Mouse (Mus musculus) mouse trophoblast stem cell (cell line): ENCODE data around the gene Ncf2.
"Not testable (repeated sequence)": the region's sequence is repeated elsewhere in the genome, so short reads cannot be mapped to it uniquely, and the experiment has no call there.

ENCODE experiments used
- in situ Hi-C, 2 experiments: fragments of 300-500 bp; cut with MseI, MboI; formaldehyde crosslinking; loops; 2 replicates in 1 of 2; 3 replicates in 1 of 2; pipeline ENCODE4 v1.15.1; 2025

Gene Ncf2

DNA sequence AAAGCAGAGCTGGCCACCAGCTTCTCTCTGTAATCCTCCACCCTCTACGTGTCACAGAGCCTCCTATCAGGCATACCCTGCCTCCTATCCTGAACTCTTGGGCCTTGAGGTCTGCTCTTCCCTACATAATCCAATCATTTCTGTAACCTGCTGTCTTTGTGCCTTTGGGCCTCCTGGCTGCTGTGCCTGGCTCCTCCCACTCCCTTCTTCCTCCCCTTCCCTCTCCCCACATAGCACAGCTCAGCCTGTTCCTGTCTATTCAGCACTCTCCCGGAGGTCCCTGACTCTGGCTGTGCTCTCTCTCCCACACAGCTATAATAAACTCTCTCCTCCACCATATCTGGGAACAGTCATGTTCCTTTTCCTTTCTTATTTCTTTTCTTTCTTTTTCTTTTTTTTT lies at the start of gene Ncf2:
Gene Ncf2, plus strand, starts transcription at position 298 of the 400 bp plus-strand sequence.
- in situ Hi-C loops, result loop anchor here in 1 of 2 experiments (10.0 kb wide), 1 partner anchor 295 kb away; no protein-coding TSS in a partner anchor

DNA sequence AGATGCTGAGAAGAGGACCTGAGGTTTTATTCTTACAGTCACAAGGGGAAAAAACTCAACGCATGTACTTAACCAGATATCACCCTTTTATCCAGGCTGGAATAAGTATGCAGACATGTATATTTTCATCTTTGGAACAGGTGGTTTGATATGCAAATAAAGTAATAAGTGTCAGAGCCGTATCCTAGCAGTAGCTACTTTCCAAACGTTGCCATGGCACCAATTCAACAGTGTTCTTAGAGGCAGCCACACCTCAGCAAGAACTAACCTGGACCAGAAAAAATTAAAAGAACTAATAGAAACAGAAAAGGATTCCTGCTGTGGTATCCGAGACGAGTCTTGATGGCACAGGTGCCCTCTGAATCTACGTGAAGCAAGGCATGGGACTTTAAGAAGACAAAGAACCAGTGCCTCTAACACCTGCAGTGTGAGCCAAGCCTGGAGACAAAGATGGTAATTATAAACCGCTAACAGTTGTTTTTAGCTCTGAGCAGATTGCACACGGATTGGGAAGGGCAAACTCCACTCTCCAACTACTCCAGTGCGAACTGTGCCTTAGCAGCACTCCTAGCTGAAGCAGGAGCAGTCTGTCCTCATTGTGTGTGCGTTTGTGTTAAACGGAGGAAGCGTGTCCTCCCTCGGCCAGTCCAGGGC lies 49.6 kb upstream of the Ncf2 start, which contains the start of gene Apobec4:
Gene Apobec4, plus strand, starts transcription at position 240 of the 654 bp plus-strand sequence.
- in situ Hi-C loops, result no loop called here

DNA sequence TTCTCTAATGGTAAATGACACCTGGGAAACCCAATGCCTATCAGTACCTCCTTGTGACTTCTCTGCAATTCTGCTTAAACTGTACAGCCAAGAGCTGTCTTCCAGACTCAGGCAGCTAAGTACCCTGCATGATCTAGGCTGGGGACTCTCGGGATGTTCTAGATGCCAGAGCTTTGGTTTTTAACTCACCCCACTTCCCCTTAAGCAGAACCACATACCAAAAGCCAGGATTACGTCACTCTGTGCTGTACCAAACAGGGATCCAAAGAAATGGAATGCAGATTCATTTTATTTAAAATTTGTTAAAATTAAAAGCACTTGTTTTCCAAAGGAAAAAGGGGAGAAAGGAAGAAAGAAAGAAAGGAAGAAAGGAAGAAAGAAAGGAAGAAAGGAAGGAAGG lies 38.2 kb upstream of the Ncf2 start:
- in situ Hi-C loops, result no loop called here

DNA sequence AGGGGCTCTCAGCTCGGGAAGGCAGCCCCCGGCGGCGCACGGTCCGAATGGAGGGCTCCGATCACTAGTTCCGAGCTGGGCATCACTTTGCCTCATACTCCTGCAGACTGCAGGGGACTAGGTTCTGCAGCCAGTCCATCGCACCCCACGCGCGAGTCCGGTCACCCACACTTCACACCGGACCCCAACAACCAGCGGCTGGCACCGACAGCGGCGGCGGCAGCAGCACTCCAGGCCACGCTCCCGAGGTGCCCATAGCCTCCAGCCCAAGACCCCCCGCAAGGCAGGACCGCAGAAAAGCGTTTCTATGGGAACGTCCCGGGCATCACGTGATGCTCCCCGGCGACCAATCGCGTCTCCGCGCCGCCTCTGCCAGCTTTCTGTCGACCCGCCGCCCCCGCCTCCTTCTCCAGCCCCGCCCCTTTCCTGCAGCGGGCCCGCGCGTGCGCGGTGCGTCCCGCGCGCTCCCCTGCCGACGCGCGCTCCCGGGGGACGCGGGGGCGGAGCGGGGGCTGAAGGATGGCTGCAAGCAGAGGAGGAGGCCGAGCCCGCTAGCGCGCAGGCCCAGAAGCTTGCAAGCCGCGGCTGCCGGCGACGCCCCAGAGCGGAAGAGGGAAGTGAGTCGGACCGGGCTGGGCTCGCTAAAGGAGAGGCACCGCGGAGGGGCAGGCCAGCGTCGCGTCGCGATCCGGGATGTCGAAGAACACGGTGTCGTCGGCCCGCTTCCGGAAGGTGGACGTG lies 33.8 kb upstream of the Ncf2 start, which contains the start of the genes Rgl1 and Arpc5:
Gene Rgl1, minus strand, starts transcription at position 320 of the 741 bp plus-strand sequence.
Gene Arpc5, plus strand, starts transcription at position 511 of the 741 bp plus-strand sequence.
- in situ Hi-C loops, result no loop called here

DNA sequence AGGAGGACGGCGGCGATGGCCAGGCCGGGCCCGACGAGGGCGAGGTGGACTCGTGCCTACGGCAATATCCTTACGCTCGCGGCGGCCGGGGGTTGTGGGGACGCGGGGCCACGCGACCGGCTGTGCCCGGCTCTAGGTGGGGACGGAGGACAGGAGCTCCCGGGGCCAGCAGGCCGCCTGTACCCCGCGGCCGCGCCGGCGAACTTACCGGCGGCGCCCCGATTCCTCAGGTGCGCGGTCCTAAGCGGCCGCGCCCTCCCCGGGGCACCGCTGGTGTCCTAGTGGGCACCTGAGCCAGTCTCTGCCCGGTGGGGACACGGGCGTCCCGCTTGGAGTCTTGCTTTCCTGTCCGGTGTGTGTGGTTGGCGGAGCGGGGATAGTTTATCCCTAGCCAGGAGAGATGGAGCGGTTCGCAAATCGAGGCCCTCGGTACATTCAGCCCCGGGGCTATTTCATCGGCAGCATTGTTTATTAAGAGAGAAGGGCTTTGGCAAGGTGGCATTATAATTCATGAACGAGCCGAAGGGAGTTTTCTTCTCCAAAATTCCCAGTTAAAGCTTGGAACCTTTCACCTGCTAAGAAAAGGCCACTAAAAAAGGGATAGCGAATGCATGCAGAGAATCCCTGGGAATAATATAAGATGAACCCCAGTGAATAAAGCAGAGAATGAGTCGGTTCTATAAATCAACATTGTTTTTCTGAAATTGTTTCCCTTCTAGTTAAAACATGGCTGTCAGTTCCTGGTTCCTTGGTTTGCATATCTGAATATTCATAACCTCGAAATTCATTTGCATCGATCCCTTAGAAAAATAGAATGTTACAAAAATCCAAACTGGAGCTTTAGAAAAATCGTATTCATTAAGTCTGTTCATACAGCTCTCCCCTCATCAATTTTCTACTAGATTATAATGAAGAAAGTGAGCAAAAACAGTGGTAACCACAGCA lies 32.9 kb upstream of the Ncf2 start:
- in situ Hi-C loops, result no loop called here

DNA sequence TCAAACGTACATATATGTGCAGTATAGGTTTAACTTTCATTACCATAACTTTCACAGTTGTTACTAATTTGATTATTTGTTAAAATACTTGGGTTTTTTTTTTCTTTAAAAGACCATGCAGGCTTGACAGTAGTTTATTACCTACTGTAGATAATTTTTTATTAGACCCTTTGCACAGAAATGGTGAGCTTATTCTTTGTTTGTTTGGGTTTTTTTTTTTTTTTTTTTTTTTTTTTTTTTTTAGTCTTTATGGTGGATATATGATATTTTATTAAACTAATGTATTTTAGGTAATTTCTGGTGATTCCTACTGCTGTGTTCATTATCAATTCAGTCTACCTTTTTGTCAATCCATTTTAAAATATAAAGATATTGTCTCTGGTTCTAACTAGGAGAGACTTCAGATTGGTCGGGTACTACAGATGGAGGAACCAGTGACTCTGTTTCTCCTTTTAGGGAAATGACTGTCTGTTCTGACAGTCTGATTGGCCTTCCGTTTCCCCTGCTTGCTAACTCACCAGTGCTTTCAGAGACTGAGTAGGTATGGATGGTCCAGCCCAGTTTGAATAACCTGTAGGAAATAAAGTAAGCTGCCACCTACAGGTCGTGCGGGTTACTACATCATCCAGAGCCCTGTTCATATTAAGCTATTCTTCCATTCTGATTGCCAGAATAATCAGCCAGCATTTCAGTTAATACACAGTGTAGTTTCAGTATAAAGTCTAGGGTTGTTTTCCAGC lies 32.1 kb upstream of the Ncf2 start:
- in situ Hi-C loops, result no loop called here

DNA sequence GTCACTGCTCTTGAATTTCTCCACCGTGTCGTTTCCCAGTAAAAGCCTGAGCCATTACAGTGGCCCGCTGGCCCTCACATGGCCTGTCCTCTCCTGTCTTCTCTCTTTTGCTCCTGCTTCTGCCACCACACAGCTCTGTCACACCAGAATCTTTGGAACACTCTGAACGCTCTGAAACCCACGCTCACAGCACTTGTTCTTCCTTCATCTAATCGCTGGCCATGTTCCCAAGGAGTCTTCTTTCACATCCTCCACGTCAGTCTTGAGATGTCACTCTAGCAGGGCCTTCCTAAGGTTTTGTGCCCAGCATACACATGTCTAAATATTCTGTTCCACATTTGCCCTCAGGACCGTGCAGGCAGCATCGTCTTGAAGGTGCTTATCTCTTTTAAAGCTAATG lies 29.0 kb upstream of the Ncf2 start:
- in situ Hi-C loops, result no loop called here

DNA sequence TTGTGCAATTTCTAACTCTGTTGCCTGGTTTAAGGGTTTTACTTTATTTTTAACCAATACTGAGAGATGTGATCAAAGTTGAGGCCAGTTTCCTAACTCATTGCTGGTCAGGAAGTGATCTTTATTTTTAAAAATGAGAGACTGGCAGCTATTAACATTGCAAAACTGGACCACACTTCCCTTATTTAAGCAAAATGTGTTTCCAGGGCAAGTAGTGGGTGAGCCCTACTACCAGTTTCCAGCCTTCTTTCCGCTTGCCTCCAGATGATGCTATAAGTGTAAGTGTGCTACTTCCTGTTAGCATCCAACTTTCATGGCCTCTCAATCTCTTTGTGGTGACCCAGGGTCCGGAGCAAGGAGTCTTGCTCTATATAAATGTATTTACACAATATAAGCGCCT lies 25.4 kb upstream of the Ncf2 start:
- in situ Hi-C loops, result not testable (repeated sequence)

DNA sequence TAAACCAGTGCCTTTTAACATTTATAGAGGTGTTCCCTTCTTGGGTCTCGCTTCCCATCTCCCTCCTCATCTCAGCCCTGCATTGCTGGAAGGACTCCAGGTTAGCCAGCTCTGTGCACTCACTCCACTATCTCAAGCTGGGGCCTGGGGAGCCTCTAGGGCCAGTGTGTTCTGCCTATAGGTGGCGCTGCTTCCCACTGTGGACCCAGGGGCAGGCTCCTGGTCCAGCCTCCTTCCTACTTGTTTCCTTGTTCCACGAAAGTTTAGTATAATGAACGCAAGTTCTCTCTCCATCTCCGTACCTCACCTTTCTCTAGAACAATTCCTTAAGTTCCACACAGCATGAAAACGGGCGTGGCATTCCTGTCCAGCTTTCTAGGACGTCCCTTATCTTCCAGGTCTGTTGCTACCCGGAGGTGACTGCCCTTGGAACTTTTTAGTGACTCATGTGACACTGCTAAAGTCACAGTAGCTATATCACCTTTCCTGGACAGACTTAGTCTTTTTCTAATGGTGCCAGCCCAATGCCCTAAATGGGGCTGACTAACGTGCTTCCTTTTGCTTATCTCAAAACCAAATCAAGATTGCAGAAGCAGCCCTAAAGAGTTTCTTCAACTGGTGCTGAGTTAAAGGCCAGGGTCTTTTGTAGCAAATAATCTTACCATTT lies 20.8 kb upstream of the Ncf2 start:
- in situ Hi-C loops, result no loop called here

DNA sequence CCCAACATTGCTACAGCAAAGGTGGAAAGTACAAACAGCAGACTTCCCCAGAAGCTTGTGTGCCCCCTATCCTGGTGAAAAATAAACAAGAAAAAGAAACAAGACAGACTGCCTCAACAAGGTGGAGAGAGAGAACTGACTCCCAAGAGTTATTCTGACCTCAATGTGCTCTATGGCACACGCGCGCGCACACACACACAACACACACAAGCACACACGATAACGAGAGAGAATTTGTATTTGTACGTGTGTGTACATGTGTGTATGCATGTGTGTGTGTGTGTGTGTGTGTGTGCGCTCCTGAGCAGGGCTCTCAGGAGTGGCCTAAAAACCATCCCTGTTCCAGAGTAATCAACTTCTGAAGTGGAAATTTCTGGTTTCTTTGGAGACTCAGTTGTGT lies 15.4 kb upstream of the Ncf2 start:
- in situ Hi-C loops, result no loop called here

DNA sequence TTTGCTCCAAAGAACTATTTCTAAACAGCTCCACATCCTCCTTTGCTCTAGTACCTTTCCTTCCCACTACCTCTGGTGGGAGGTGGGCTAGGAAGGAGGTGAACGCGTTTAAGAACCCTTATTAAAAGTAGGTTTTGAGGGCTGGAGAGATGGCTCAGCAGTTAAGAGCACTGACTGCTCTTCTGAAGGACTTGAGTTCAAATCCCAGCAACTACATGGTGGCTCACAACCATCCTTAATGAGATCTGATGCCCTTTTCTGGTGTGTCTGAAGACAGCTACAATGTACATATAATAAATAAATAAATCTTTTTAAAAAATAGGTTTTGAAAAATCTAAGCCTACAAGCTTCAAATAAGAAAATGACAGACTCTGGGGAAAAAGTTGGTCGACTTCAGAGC lies 14.5 kb upstream of the Ncf2 start:
- in situ Hi-C loops, result not testable (repeated sequence)

DNA sequence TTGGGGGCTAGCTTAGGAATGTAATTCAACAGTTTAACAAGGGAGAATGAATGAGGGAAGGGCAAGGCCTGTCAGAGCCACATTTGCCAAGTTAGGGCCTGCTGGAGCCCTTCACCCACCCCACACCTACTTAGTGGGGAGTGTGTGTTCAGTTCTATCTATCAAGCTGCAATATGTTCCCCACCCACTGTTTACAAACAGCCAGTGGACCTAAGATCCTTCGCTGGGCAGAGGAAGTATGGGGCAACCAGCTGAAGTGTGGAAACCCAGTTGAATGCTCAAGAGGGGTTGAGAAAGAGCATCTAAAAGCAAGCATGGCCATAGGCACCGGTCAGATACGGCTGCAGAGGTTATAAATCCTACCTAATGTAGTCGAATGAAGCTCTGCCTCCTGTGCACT lies 13.0 kb upstream of the Ncf2 start:
- in situ Hi-C loops, result no loop called here

DNA sequence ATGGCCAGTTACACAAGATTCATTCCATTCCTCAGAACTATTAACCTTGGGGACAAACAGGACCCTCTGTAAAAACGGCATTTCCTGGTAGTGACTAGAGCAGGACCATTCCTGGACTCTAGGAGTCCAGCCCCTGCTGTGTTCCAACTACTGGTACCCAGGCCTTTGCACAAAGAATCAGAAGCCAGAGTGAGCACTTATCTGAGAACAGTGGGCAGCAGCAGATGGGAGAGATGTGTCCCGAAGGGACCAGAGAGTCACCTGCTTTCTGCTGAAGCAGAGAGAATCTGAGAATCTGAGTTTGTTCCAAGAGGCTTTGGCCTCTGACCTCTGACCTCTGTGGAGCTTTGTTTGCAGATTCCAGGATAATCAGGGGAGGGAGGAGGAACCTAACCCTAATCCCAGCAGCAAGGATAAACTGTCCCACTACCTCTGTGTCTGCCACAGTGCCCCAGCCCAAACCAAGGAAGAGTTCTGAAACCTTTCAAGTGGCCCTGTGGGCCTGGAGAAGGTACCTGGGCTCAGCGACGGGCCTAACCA lies 11.8 kb upstream of the Ncf2 start:
- in situ Hi-C loops, result no loop called here

DNA sequence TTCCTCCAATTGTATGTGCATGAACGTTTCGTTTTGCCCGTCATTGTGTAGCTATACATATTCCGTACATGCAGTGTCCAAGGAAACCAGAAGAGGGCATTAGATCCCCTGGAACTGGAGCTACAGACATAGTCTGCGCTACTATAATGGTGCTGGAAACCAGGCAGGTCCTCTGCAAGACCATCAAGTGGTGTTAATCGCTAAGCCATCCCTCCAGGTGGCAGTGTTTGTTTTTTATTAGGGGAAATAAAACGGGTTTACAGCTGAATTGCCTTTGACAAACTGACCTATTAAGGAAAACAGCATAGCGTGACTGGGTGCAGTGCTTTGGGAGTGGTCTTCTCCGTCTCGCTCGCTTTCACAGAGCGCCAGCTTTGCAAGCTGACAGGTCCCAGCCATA lies 9.7 kb upstream of the Ncf2 start:
- in situ Hi-C loops, result loop anchor here in 1 of 2 experiments (10.0 kb wide), 1 partner anchor 305 kb away; no protein-coding TSS in a partner anchor

DNA sequence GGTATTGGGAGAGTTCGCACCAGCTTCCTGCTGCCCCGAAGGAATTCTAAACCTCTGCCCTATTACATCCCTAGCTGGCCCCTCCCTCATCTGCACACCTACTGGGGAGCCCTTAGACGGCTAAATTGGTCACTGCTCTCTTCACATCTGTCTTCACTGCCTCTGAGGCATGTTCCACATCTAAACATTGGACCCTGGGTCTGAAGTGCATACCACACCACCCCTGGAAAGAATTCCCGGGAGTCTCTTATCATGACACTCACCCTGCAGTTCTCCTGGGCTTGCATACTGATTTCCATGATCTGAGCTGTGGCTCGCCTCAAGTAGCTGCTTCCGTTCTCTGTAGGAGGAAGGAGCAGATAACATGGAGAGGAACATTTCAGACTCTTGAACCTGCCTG lies 9.2 kb upstream of the Ncf2 start:
- in situ Hi-C loops, result loop anchor here in 1 of 2 experiments (10.0 kb wide), 1 partner anchor 304 kb away; no protein-coding TSS in a partner anchor

DNA sequence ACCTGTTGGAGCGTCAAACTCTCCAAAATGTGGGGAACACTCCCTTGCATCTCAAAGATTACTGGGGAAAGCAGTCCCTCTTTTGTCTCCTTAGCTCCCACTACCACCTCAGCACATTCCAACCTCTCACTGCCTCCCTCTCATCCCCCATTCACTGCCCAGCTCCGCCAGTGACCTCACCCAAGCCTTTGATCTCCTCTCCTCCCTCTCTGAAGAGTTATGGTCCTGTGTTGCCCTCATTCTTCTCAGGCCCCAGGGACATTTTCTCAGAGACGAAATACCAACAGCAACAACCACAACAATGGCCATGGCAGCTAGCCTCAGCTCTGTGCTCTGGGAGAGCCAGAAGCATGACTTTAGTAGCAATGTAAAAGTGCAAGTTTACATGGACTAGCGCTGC lies 8.7 kb upstream of the Ncf2 start:
- in situ Hi-C loops, result loop anchor here in 1 of 2 experiments (10.0 kb wide), 1 partner anchor 304 kb away; no protein-coding TSS in a partner anchor

DNA sequence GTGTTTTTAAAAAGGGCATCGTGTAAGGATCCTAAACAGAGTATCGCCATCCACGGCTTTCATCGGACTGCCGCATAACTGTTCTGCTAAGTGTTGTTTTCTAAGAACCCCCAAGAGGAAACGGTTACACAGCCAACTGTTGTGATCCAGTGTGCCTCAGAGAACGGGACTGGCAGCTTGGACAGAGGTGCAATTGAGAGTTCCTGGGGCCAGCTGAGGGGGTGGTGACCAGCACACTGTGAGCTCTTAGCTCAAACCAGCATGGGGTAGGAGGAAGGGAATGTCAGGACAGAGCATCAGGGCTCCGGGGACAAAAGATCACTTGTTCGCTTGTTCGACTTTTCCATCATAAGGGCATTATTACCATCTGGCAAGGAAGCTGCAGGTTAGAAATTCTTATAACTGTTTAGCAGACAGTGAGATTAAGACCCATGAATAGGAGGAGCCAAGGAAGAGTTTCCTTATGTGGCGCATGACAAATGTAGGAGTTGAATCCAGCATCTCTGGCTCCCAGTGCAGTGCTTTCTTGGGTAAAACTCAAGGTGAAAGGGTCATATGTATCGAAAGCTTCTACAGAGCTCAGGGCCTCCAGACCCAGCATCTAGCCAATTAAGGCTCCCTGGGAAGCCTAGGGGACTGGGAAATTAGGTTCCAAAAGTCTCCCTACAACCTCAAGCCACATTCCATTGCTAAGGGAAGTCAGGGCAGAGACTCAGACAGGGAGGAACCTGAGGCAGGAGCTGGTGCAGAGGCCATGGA lies 7.1 kb upstream of the Ncf2 start:
- in situ Hi-C loops, result loop anchor here in 1 of 2 experiments (10.0 kb wide), 1 partner anchor 302 kb away; no protein-coding TSS in a partner anchor

DNA sequence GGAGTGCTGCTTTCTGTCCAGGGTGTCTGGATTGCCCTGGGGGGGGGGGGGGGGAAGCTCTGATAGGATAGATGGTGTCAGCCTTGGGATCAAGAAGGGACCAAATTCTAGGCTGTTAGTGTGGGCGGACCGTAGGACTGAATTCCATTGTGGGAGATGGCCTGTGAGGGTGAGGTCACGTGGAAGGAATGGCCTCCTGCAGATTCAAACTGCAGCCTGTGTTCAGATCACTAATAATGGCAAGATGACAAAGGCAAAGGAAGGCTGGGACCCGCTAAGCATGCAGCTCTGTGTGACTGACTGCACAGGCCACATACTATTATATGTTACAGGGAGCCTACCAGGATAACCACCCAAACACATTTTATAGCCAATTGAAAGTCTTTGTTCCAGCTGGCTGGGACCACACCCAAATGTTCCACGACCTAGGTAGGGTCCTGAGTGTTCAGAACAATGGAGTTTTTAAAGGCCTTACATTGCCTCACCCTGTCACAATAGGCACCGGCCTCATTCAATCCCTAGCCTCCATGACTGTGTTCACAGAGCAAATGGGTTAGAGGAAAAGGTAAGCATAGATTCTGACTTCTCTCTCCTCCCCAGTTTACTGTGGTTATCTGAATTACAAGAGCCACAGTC lies 6.4 kb upstream of the Ncf2 start:
- in situ Hi-C loops, result loop anchor here in 1 of 2 experiments (10.0 kb wide), 1 partner anchor 301 kb away; no protein-coding TSS in a partner anchor
